Mouse (Mus musculus) CH12.LX (cell line): ENCODE results near the gene Kif26b. TPM values are rescaled to one million over a fixed set of nuclear protein-coding genes. Genes with fewer than 3 reads are reported as not detected.

Experiments
- DNase-seq: peaks from one replicate; pipeline ENCODE4 v3.0.0-alpha.2; 2013; ENCODE audit errors: extremely low read depth
- H3K27ac ChIP-seq: 2 replicates; pipeline ENCODE4 v1.5.1; 2012; ENCODE audit warnings: low read depth, mild to moderate bottlenecking, control low read depth, moderate library complexity; ENCODE audit not compliant: insufficient read depth
- H3K27me3 ChIP-seq: replicated peaks from 2 replicates; pipeline ENCODE3; 2012; ENCODE audit warnings: inconsistent platforms
- H3K36me3 ChIP-seq, 2 experiments: replicated peaks in 1 of 2; 2 replicates each; pipeline versions ENCODE3 to v1.6.1; 2012; ENCODE audit warnings: inconsistent platforms in 1 of 2, low read length in 1 of 2, mild to moderate bottlenecking in 1 of 2, mixed read lengths in 1 of 2, moderate library complexity in 1 of 2; ENCODE audit not compliant: control insufficient read depth in 1 of 2, insufficient read depth in 1 of 2
- H3K4me1 ChIP-seq, 2 experiments: 2 replicates each; pipeline ENCODE4 v1.6.1; 2012; ENCODE audit warnings: inconsistent platforms in 1 of 2, moderate library complexity in 1 of 2; ENCODE audit not compliant: insufficient read depth in 2 of 2, control insufficient read depth in 1 of 2
- H3K4me2 ChIP-seq: 2 replicates; pipeline ENCODE4 v1.6.1; 2012; ENCODE audit warnings: low read depth, mild to moderate bottlenecking, control low read depth; ENCODE audit not compliant: poor library complexity, insufficient read depth, severe bottlenecking
- H3K4me3 ChIP-seq, 3 experiments: fragments of 150-350 bp in 1 of 3; sonication (generic) in 1 of 3; replicated peaks in 1 of 3; 2 replicates each; pipeline versions ENCODE3 to v1.5.1; 2011 to 2012; ENCODE audit warnings: low read depth in 2 of 3, low read length in 2 of 3, mild to moderate bottlenecking in 2 of 3, moderate library complexity in 2 of 3, control low read depth in 1 of 3, improper control_type of control experiment in 1 of 3, inconsistent platforms in 1 of 3, mixed read lengths in 1 of 3; ENCODE audit not compliant: poor library complexity in 1 of 3
- H3K79me2 ChIP-seq: replicated peaks from 2 replicates; pipeline ENCODE4 v1.6.1; 2012; ENCODE audit warnings: mild to moderate bottlenecking, moderate library complexity; ENCODE audit not compliant: control insufficient read depth, poor library complexity, insufficient read depth, severe bottlenecking; ENCODE audit errors: extremely low read depth
- H3K9ac ChIP-seq: 2 replicates; pipeline ENCODE4 v1.6.1; 2012; ENCODE audit warnings: low read depth, mild to moderate bottlenecking, control low read depth, moderate library complexity; ENCODE audit not compliant: insufficient read depth
- H3K9me3 ChIP-seq: replicated peaks from 2 replicates; pipeline ENCODE3; 2012; ENCODE audit warnings: low read length, inconsistent platforms, mixed read lengths
- ELF1 ChIP-seq: IDR thresholded peaks from 2 replicates; pipeline ENCODE4 v1.6.1; 2014; ENCODE audit warnings: low read depth, mild to moderate bottlenecking, inconsistent platforms, low read length, improper control_type of control experiment
- EP300 ChIP-seq: IDR thresholded peaks from 2 replicates; pipeline ENCODE4 v1.6.1; 2011; ENCODE audit warnings: low read length, improper control_type of control experiment
- ETS1 ChIP-seq: conservative IDR thresholded peaks from 2 replicates; pipeline ENCODE4 v1.6.1; 2012; ENCODE audit warnings: low read depth, mild to moderate bottlenecking, inconsistent platforms, low read length, improper control_type of control experiment, moderate library complexity
- GABPA ChIP-seq: IDR thresholded peaks from 2 replicates; pipeline ENCODE4 v1.6.1; 2012; ENCODE audit warnings: low read depth, low read length, improper control_type of control experiment, inconsistent platforms; ENCODE audit not compliant: insufficient replicate concordance
- HCFC1 ChIP-seq: IDR thresholded peaks from 2 replicates; pipeline ENCODE4 v1.6.1; 2012; ENCODE audit warnings: low read depth, mild to moderate bottlenecking, inconsistent platforms, low read length, improper control_type of control experiment
- IRF4 ChIP-seq: IDR thresholded peaks from 2 replicates; pipeline ENCODE4 v1.6.1; 2014; ENCODE audit warnings: low read depth, mild to moderate bottlenecking, inconsistent platforms, low read length, improper control_type of control experiment
- KAT2A ChIP-seq: IDR thresholded peaks from 2 replicates; pipeline ENCODE4 v1.6.1; 2012; ENCODE audit warnings: low read length, improper control_type of control experiment, inconsistent platforms; ENCODE audit not compliant: insufficient replicate concordance
- MAX ChIP-seq: IDR thresholded peaks from 2 replicates; pipeline ENCODE4 v1.6.1; 2011; ENCODE audit warnings: low read length, improper control_type of control experiment
- MXI1 ChIP-seq: IDR thresholded peaks from 2 replicates; pipeline ENCODE4 v1.6.1; 2011; ENCODE audit warnings: mild to moderate bottlenecking, low read depth, low read length, improper control_type of control experiment
- MYC ChIP-seq: IDR thresholded peaks from 2 replicates; pipeline ENCODE4 v1.6.1; 2011; ENCODE audit warnings: low read depth, mild to moderate bottlenecking, improper control_type of control experiment, low read length
- NELFE ChIP-seq: IDR thresholded peaks from 2 replicates; pipeline ENCODE4 v1.6.1; 2011; ENCODE audit warnings: low read depth, low read length, improper control_type of control experiment
- PAX5 ChIP-seq: IDR thresholded peaks from 2 replicates; pipeline ENCODE4 v1.6.1; 2012; ENCODE audit warnings: low read length, inconsistent platforms, mixed read lengths
- POLR2AphosphoS2 ChIP-seq: IDR thresholded peaks from 2 replicates; pipeline ENCODE4 v1.6.1; 2011; ENCODE audit warnings: low read depth, low read length, improper control_type of control experiment
- RAD21 ChIP-seq: IDR thresholded peaks from 2 replicates; pipeline ENCODE4 v1.6.1; 2011; ENCODE audit warnings: low read depth, mild to moderate bottlenecking, low read length, improper control_type of control experiment, moderate library complexity
- SIN3A ChIP-seq: IDR thresholded peaks from 2 replicates; pipeline ENCODE4 v1.6.1; 2012; ENCODE audit warnings: low read length, improper control_type of control experiment, inconsistent platforms
- SMC3 ChIP-seq: IDR thresholded peaks from 2 replicates; pipeline ENCODE4 v1.6.1; 2011; ENCODE audit warnings: low read depth, low read length, improper control_type of control experiment
- TCF12 ChIP-seq: IDR thresholded peaks from 2 replicates; pipeline ENCODE4 v1.6.1; 2014; ENCODE audit warnings: low read depth, mild to moderate bottlenecking, inconsistent platforms, low read length, improper control_type of control experiment
- UBTF ChIP-seq: IDR thresholded peaks from 2 replicates; pipeline ENCODE4 v1.6.1; 2012; ENCODE audit warnings: low read depth, mild to moderate bottlenecking, inconsistent platforms, low read length, improper control_type of control experiment, moderate library complexity
- USF1 ChIP-seq: IDR thresholded peaks from 2 replicates; pipeline ENCODE4 v1.6.1; 2014; ENCODE audit warnings: low read depth, mild to moderate bottlenecking, inconsistent platforms, low read length, improper control_type of control experiment
- USF2 ChIP-seq: conservative IDR thresholded peaks from 2 replicates; pipeline ENCODE4 v1.6.1; 2011; ENCODE audit warnings: low read depth, low read length, improper control_type of control experiment
- ZKSCAN1 ChIP-seq: IDR thresholded peaks from 2 replicates; pipeline ENCODE4 v1.6.1; 2012; ENCODE audit warnings: low read depth, inconsistent platforms, low read length, improper control_type of control experiment, borderline replicate concordance
- dilution Hi-C: fragments of 300-500 bp; cut with MboI; formaldehyde crosslinking; loops from 2 replicates; pipeline ENCODE4 v1.14.3; 2020; ENCODE audit warnings: low sequenced_read_pairs; ENCODE audit not compliant: extremely low pct_unique_long_range_greater_than_20kb, extremely low pct_ligation_motif_present
- in situ Hi-C: fragments of 300-500 bp; cut with MboI; formaldehyde crosslinking; loops from 3 replicates; pipeline ENCODE4 v1.14.3; 2019; ENCODE audit warnings: low sequenced_read_pairs, low pct_ligation_motif_present, low pct_unique_long_range_greater_than_20kb, mixed read lengths
- polyA plus RNA-seq: library from polyadenylated mRNA; unstranded; fragments of >175 nt; gene quantifications from 2 replicates; pipeline ENCODE4 v1.2.1, GENCODE M21; 2012; ENCODE audit warnings: low read depth; ENCODE audit not compliant: insufficient read length
- total RNA-seq, 2 experiments: library from RNA; depleted of rRNA; stranded (reverse); fragments of 300-350 nt in 1 of 2; fragments of >200 nt in 1 of 2; gene quantifications; 2 replicates each; pipeline ENCODE4 v1.2.3; 2012 to 2014

The Kif26b gene
- total and polyA plus RNA-seq, 3 experiments, result 0.09 TPM; not detected in 2

DNA sequence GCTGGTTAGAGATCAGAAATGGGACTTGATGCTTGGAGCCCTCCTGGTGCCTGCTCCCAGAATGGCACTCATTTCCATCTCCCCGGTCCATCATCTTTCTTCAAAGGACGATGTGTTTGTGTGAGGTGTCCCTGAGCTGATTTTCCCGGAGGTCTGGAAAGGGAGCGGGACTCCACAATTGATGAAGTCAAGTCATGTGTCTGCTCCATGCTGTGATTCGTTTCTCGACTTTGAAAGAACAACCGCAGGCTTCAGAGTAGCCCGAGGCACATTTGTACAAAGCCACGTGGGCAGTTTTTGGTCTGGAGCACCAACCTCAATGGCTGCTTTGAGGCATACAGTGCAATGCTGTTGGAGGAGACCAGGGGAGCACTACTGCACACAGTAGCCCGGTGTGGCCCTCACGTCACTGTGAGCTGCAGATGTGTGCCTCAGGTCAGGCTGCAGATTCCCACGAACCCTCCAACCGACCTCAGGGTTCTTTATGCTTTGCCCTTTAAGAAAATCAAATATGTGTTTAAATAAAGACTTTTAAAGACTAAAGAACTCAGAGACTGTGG lies 43.0 kb downstream of the Kif26b start:
- H3K4me2 ChIP-seq, result no peak overlapping the region
- H3K36me3 ChIP-seq, result no peaks in the 10 kb centered on the region
- TF ChIP-seq PAX5 (no peak), ETS1 (no peak), MXI1 (no peak), POLR2AphosphoS2 (no peak), IRF4 (no peak), UBTF (no peak), EP300 (no peak), TCF12 (no peak), KAT2A (no peak), NELFE (no peak), USF1 (no peak), MYC (no peak), ELF1 (no peak), MAX (no peak), RAD21 (no peak), USF2 (no peak), SMC3 (no peak), SIN3A (no peak), ZKSCAN1 (no peak)
- no peaks in the 10 kb centered on the region for H3K4me1 ChIP-seq
- no peaks in the 10 kb centered on the region for H3K79me2 ChIP-seq
- in situ Hi-C loops, result no loop called here
- H3K9me3 ChIP-seq, result peaks cover 8% of the 10 kb centered on the region
- dilution Hi-C loops, result no loop called here
- no peak overlapping the region for H3K9ac ChIP-seq
- no peak for DNase-seq
- H3K27ac ChIP-seq, result no peak overlapping the region
- peaks cover 2% of the 10 kb centered on the region for H3K27me3 ChIP-seq
- no peak overlapping the region for H3K4me3 ChIP-seq

DNA sequence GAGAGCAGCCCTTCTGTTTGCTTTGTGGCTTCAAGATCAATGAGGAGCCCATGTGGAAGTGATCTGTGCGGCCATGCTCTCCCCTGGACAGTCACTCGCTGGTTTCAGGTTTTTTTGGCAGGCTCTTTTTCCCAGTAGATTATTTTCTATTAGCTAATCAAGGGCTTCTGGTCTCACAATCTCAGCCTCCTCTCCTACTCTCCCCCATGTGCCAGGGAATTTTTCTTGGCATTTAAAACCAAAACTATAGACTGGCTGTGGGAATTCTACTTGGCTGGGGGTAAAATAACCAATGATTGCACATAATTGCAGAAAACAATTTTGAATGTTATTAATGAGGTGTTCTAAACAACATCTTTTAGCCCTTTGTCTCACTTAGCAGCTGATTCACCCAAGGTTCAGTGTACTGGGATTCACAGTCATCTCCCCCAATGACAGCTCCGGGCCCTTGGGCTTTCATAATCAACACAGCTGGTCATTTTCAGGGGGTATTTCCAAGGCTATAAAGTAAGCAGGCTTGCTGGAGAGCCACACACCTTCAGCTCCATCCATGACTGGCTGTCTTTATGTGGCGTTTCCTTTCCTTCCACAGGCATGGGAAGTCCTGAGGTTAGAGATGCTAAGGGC lies 44.6 kb downstream of the Kif26b start:
- no peak for TF ChIP-seq RAD21
- TF ChIP-seq USF2, result no peak
- TF ChIP-seq MXI1, result no peak
- no peak for TF ChIP-seq GABPA
- no peak for TF ChIP-seq HCFC1
- no peaks in the 10 kb centered on the region for H3K79me2 ChIP-seq
- H3K9me3 ChIP-seq, result peaks cover 8% of the 10 kb centered on the region
- H3K4me2 ChIP-seq, result no peak overlapping the region
- H3K27me3 ChIP-seq, result peaks cover 2% of the 10 kb centered on the region
- no peak overlapping the region for H3K4me3 ChIP-seq
- no peaks in the 10 kb centered on the region for H3K4me1 ChIP-seq
- DNase-seq, result no peak
- no peaks in the 10 kb centered on the region for H3K36me3 ChIP-seq
- H3K9ac ChIP-seq, result no peak overlapping the region
- dilution Hi-C loops, result no loop called here
- in situ Hi-C loops, result no loop called here
- H3K27ac ChIP-seq, result no peak overlapping the region
